Mouse (Mus musculus): ENCODE data around the gene Ppm1h. TPM values are rescaled to one million over a fixed set of nuclear protein-coding genes. Genes with fewer than 3 reads are reported as not detected.

The Ppm1h gene
- polyA plus RNA-seq, 1 experiment from 2014 or later: 33.5 TPM

DNA sequence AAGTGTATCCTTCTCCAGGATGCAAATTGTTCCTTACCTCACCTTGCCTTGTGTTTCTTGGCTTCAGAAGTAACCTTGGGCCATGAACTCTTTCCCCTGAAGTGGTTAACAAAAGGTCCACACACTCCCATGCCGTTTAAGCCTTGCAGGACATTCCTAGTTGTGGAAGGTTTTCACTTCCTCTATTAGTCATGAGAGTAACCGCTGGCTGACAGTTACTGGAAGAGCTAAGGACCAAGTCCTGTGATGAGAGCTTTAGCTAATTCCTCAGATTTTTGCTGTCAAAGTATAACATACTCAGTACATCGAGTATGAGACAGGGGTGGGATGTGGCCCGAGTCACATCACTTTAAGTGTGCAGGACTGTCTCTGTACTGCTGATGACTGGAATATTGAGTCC is 204.1 kb downstream of the Ppm1h start:
- Histone ChIP-seq H3K9me3 (replicated peaks; ENCODE audit: low read length) (no peaks in the 10 kb centered on the region), H3K27ac (no peak overlapping the region), H3K4me1 (replicated peaks; ENCODE audit: insufficient read depth, low read length) (peaks cover 42% of the 10 kb centered on the region), H3K4me2 (ENCODE audit: low read length) (no peak overlapping the region), H3K36me3 (ENCODE audit: insufficient read depth, low read length) (no peaks in the 10 kb centered on the region), H3K9ac (ENCODE audit: low read depth, low read length) (no peak overlapping the region), H3K27me3 (ENCODE audit: insufficient read depth, low read length) (no peaks in the 10 kb centered on the region), H3K4me3 (replicated peaks; ENCODE audit: low read depth, low read length) (no peak overlapping the region)
- WGBS: 29% methylated on average over 4 of the region's 4 CpGs
- DNase-seq (ENCODE audit: low spot score) (peak; percentile 82), ATAC-seq (replicated peaks; ENCODE audit: low FRiP score, low read depth) (no peak)
- no peak for TF ChIP-seq CTCF (IDR thresholded peaks at IDR 0.05; ENCODE audit: low read depth)

DNA sequence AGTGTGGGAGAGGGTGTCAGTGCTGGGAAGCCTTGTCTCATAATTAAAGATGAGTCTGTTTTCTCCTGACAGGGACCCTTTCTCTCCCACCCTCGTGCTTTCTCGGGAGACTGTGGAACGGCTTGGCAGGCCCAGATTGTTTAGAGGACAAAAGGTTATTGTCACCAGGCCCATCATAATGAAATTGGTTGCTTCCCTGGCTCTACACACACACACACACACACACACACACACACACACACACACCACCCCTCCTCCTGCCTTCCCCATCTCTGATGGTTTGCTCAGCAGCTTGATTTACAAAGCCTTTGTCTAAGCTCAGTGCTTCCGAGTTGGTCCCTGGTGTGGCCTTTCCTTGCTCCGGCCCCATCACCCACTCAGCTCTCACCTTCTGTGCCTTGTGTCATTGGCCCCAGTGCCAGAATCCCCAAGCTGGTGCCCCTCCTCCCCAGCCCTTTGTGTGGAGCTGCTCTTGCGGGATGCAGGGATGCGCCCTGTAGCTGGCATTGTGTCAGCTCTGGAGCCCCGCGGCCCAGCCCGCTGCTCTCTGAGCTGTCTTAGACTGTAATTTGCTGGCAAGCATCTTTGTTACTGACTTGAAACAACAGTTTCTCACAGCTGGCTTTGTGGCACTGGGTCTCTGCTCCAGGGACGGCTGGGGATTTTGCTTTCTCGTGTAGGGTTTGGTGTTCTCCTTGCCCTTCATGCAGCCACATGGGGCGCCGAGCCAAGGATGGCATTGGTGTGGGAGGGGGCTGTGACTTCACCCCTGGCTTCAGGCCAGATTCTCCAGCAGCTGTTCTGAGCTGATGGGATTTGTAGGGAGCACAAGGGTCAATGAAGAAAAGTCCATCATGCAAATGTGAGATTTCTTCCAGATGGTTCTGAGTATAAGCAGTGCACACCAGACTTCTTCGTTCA is 205.5 kb downstream of the Ppm1h start:
- DNase-seq (ENCODE audit: low spot score): peak; percentile 75
- Histone ChIP-seq H3K4me2 (ENCODE audit: low read length) (peak overlapping the region; percentile 4; the same call in 1 of the 2 replicates), H3K27me3 (ENCODE audit: insufficient read depth, low read length) (no peaks in the 10 kb centered on the region), H3K4me1 (replicated peaks; ENCODE audit: insufficient read depth, low read length) (peaks cover 50% of the 10 kb centered on the region), H3K9ac (ENCODE audit: low read depth, low read length) (peak overlapping the region; percentile 25; the same call in 1 of the 2 replicates), H3K36me3 (ENCODE audit: insufficient read depth, low read length) (no peaks in the 10 kb centered on the region), H3K4me3 (replicated peaks; ENCODE audit: low read depth, low read length) (no peak overlapping the region), H3K27ac (peak overlapping the region; percentile 72), H3K9me3 (replicated peaks; ENCODE audit: low read length) (no peaks in the 10 kb centered on the region)
- peak; percentile 9; the same call in 1 of the 2 replicates for TF ChIP-seq CTCF (IDR thresholded peaks at IDR 0.05; ENCODE audit: low read depth)
- WGBS: 16% methylated on average over 15 of the region's 15 CpGs
- ATAC-seq (replicated peaks; ENCODE audit: low FRiP score, low read depth): peak; percentile 48

DNA sequence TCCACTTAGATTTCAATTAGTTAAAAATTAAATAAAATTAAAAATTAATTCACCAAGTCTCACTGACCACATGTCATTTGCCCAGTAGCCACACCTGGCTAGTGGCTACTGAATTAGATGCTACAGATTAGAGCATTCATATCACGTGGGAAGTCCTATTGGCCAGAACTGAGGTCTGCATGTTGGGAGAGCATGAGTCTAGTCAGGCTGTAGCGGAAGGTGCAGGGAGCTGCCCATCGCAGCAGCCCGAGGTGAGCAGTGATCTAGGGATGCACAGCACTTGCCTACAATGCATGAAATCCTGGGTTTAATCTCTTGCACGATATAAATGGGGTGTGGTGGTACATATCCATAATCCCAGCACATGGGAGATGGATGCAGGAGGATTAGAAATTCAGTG is 206.7 kb downstream of the Ppm1h start:
- 81% methylated on average over 5 of the region's 5 CpGs for WGBS
- H3K9me3 ChIP-seq (replicated peaks; ENCODE audit: low read length): no peaks in the 10 kb centered on the region
- H3K9ac ChIP-seq (ENCODE audit: low read depth, low read length): no peak overlapping the region
- TF ChIP-seq CTCF (IDR thresholded peaks at IDR 0.05; ENCODE audit: low read depth): no peak
- no peak overlapping the region for H3K4me3 ChIP-seq (replicated peaks; ENCODE audit: low read depth, low read length)
- DNase-seq (ENCODE audit: low spot score) (no peak), ATAC-seq (replicated peaks; ENCODE audit: low FRiP score, low read depth) (no peak)
- no peaks in the 10 kb centered on the region for H3K27me3 ChIP-seq (ENCODE audit: insufficient read depth, low read length)
- H3K4me1 ChIP-seq (replicated peaks; ENCODE audit: insufficient read depth, low read length): peaks cover 50% of the 10 kb centered on the region
- H3K27ac ChIP-seq: no peak overlapping the region
- H3K4me2 ChIP-seq (ENCODE audit: low read length): no peak overlapping the region
- no peaks in the 10 kb centered on the region for H3K36me3 ChIP-seq (ENCODE audit: insufficient read depth, low read length)

DNA sequence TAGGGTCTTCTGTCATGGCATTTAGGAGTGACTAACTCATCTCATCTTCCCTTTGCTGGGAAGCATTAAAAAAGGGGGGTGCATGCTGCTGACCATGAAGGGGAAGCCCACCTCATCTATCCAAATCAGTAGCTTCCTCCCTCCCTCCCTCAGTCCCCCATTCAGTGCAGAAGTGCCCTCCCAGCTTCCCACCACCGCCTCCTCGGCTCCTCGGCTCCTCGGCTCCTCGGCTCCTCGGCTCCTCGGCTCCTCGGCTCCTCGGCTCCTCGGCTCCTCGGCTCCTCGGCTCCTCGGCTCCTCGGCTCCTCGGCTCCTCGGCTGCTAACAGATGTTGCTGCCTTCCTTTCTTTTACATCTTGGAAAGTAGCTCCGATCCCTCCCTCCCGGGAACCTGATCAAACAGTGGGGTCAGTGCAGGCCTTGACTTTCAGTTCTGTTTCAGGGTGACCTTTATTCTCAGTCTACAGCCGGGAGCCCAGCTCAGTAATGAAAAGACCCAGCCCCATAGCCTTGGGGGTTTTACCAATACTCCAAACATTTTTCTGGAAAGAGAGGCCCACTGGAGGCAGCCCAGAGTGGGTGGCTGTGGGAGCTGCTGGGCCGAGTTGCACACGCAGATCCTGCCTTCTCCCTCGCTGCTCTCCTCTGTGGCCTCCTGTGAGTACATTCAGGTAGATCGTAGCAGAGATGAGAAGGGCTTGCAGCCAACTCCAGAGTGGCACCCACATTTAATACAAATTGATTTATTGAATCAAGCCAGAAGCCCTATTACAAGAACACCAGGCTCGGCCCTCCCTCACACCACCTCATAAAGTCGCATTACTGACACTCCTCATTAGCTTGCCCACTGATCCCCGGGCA is 207.7 kb downstream of the Ppm1h start:
- 3% methylated on average over 26 of the region's 26 CpGs for WGBS
- TF ChIP-seq CTCF (IDR thresholded peaks at IDR 0.05; ENCODE audit: low read depth): no peak
- H3K9me3 ChIP-seq (replicated peaks; ENCODE audit: low read length): no peaks in the 10 kb centered on the region
- ATAC-seq (replicated peaks; ENCODE audit: low FRiP score, low read depth) (peak; percentile 40), DNase-seq (ENCODE audit: low spot score) (peak; percentile 90)
- peak overlapping the region; percentile 59 for H3K9ac ChIP-seq (ENCODE audit: low read depth, low read length)
- no peaks in the 10 kb centered on the region for H3K27me3 ChIP-seq (ENCODE audit: insufficient read depth, low read length)
- H3K27ac ChIP-seq: peak overlapping the region; percentile 90
- H3K4me1 ChIP-seq (replicated peaks; ENCODE audit: insufficient read depth, low read length): peaks cover 50% of the 10 kb centered on the region
- no peak overlapping the region for H3K4me3 ChIP-seq (replicated peaks; ENCODE audit: low read depth, low read length)
- peak overlapping the region; percentile 46 for H3K4me2 ChIP-seq (ENCODE audit: low read length)
- H3K36me3 ChIP-seq (ENCODE audit: insufficient read depth, low read length): no peaks in the 10 kb centered on the region

DNA sequence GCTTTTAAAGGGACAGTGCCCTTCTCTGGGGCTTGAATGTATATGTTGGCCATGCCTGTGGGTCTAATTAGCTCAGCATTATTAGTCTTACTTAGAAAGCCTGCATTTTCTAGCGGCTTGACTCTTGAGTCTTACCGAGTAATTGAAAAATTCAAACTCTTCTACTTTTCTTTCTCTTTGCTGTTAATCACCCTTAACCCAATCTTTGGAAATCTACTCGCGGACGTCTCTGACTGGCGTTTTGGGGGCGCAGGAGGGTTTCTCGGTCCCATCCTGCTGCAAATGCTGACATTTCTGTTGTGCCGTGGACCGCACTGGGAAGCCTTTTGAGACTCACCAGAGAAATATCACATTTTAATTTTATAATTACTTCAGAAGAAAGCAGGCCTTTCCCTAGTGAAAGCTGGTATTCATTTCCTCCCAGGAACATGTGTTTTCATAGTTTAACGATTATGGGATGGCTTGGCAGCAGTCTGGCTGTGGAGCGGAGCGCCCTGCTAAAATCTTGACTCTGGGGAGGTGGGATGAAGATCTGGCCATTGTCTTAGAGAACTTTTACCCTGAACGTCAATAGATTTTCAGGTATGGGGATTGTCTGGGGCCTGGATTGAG is 208.5 kb downstream of the Ppm1h start:
- Histone ChIP-seq H3K9ac (ENCODE audit: low read depth, low read length) (peak overlapping the region; percentile 59), H3K27ac (peak overlapping the region; percentile 90), H3K4me1 (replicated peaks; ENCODE audit: insufficient read depth, low read length) (peaks cover 48% of the 10 kb centered on the region), H3K36me3 (ENCODE audit: insufficient read depth, low read length) (no peaks in the 10 kb centered on the region), H3K27me3 (ENCODE audit: insufficient read depth, low read length) (no peaks in the 10 kb centered on the region), H3K4me3 (replicated peaks; ENCODE audit: low read depth, low read length) (no peak overlapping the region), H3K4me2 (ENCODE audit: low read length) (peak overlapping the region; percentile 46), H3K9me3 (replicated peaks; ENCODE audit: low read length) (no peaks in the 10 kb centered on the region)
- 32% methylated on average over 14 of the region's 14 CpGs for WGBS
- no peak for TF ChIP-seq CTCF (IDR thresholded peaks at IDR 0.05; ENCODE audit: low read depth)
- DNase-seq (ENCODE audit: low spot score) (peak; percentile 30), ATAC-seq (replicated peaks; ENCODE audit: low FRiP score, low read depth) (no peak)
